Mouse (Mus musculus) cerebellum, postnatal 4 days (tissue): ENCODE results near the gene Ddx17.

Source experiments
- DNase-seq, 2 experiments: peaks; one replicate each; pipeline ENCODE4 v3.0.0; 2022; ENCODE audit warnings: low spot score in 2 of 2, mixed read lengths in 1 of 2

Gene Ddx17

DNA sequence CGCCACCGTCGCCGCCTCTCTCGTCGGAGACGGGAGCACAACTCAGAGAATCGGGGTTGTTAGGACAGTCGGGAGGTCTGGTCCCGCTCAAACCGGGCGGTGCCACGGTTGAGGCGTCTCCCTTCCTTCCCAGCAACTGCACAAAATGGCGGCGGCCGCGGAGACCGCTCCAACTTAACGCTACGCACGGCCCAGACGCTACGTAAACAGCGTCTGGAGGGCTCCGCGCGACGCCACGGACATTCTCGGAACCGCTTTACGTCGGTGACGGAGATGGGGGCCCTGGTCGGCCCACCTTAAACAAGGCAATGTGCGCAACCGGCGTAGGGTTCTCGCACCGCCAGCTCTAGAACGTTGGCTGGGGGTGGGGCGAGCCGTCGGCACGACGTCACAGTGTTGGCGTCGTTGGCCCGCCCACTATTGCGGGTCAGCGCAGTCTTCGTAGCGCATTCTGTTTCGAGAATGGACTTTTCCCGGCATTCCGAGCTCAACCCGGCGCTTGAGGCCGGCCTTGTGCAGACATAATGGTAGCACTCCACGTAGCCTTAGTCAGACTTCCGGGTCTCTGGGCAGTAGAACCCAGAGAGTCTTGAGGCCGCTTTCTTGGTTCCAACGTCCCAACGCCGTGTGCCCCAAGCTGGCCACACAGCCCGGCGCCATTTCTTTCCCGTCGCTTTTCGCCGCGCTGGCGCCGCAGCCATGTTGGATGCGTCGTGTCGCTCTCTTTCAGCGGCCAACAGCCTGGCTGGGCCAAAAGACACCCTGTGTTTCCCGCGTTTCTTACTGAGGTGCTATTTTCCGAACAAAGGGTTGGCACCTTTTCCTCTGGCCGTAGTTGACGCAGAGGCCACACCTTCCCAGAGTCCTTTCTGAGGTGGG is at the start of gene Ddx17:
Gene Ddx17 (minus strand): TSS at position 332 of the 879 bp plus-strand sequence.
- peak; percentile 99 for DNase-seq

DNA sequence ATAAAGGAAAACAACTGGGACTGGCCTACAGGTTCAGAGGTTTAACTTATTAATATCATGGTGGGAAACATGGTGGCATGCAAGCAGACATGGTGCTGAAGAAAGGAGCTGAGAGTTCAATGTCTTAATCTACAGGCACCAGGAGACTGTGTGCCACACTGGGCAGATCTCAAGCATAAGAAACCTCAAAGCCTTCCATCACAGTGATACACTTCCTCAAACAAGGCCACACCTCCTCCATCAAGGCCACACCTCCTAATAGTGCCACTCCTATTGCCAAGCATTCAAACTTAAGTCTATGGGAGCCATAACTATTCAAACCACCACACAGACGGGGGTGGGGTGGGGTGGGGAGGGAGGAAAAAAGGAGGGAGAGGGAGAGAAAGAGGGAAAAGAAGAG is 35.0 kb upstream of the Ddx17 start:
- DNase-seq: no peak

DNA sequence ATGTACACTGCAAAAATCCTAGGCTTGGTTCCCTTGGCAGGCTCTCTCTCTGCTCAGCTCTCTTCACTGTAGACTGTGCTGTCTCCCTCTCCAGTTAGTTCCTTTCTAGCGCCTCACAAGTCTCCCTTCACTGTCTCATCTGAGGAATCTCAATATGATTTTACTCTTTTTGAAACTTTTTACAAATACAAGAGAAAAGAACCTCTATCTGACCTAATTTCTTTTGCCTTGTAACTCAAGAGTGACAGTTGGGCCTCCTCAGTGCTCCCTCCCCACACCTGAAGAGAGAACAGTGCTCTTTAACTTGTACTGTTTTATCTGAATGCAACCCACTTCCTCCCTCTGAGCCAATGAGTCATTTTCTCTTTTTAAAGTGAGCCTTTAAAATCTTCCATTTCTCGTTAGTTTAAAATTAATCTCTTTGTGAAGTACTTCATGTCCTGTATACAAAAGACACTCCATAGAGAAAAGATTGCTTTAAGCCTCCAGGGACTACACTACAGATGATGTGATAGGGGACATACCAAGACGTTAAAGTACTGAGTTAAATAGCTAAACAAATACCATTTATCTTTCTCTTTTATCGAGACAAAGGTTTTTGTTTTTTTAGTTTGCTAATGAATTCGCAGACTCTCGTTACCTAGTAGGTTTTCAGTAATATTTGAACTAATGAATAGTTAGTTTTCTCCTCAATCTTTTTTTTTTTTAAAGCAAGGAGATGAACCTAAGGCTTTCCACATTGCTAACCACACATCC is 31.3 kb upstream of the Ddx17 start:
- no peak for DNase-seq

DNA sequence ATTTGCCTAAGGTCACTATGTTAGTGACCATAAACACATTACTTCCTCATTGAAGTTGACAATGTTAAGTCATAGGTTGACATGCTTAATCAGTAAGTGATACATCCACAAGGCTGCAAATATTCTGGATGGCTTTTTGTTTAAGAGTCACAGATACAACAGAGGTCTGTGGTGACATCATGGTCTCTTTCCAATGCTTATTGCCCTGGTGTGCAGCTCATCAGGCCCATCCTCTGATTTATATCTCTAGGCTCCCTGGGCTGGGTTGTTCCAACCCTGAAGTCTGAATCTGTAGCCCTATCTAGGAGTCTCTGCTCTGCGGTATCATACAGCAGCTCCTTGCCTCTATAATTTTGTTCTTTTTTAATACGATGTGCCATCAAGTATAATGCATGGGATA is 30.4 kb upstream of the Ddx17 start:
- no peak for DNase-seq

DNA sequence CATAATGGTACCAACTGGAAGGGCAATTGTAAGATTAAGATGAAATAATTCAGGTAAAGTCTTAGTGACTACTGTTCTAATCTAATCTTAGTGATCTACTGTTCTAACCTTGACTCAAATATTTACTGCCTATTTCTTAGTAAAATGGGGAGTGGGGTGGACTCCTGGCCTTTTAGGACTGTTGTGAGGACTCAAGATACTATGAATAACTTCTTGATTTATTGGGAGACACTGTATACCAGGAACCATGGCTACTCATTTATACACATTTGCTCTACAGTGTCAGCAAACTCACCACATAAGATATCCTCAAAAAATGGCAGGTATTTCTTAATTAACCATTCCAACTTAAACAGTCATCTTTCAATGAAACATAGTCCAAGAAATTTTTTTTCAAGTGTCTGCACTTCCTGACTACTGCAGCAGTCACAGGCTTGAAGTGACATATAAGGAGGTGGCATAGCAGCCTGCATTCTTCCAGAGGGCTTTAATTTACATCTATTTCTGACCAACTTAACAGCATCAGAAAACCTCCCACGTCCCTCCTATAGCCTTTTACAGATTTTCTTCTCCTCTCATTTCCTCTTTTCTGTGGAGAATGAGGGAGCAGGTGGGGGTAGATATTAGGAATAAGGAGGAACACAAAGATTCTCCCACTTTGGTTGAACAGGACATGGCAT is 29.1 kb upstream of the Ddx17 start:
- no peak for DNase-seq

DNA sequence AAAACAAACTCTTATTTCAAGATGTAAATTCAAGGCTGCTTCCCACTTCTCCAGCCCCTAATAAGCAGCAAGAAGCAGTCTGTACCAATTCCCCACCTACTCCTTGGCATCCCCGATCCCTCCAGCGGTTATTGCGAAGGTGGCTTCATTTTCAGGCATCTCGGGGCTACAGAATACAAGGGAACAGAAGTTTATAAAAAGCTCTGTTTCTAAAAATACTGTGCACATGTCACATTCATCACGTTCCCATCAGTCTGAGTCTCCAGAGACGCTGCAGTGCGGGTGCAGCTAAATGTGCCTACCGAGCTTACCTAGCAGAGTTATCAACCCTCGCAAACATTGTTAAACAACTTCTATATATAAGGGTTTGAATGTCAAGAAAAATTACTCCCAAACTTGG is 15.9 kb upstream of the Ddx17 start:
- no peak for DNase-seq

DNA sequence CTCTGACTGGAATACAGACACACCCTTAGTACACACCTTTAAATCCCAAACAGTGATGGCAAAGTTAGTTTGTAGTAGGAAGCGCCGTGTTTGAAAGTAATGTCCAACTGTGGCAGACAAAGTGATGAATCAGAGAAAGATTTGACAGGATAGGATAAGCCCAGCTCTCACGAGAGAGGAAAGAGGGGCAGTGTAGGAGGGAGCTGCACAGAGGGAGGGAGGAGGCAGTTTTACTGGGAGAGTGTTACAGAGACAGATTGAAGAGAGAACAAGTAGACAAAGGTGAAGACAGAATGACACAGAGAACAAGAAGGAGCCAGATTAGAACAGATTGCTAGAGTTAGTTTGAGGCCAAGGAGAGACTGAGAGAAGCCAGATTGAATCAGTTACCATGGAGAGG is 13.1 kb upstream of the Ddx17 start:
- DNase-seq: no peak

DNA sequence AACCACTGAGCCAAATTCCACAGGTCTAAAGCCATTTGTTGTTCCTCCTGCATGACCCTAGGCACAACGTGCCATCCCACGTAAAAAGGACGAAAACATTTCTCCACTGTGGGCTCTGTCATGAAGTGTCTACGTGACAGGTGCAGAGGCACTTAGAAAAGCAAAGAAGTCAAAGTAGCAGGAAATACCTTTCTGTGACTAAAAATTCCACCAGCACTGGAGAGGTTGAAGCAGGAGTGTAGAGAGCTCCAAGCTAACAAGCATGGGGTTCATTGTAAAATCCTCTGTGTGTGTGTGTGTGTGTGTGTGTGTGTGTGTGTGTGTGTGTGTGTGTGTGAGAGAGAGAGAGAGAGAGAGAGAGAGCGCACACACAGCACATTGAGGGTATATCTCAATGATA is 6.0 kb upstream of the Ddx17 start:
- no peak for DNase-seq

DNA sequence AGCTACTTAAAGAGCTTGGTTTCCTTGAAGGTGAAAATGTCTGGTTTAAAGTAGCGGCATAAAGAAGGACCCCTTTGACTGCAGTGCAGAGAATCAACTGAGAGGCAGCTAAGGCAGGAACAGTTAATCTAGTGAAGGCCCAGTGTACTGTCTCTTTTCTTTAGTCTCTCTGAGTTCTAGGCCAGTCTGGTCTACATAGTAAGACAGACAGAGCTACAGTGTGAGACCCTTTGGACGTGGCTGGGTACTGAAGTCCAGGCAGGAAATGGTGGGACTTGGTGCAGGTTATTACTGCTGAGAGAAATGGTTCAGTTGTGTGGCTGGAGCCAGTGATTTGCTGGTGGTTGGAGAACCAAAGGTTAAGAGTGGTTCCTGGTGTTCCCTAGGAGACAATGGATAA is 1.7 kb upstream of the Ddx17 start:
- no peak for DNase-seq

DNA sequence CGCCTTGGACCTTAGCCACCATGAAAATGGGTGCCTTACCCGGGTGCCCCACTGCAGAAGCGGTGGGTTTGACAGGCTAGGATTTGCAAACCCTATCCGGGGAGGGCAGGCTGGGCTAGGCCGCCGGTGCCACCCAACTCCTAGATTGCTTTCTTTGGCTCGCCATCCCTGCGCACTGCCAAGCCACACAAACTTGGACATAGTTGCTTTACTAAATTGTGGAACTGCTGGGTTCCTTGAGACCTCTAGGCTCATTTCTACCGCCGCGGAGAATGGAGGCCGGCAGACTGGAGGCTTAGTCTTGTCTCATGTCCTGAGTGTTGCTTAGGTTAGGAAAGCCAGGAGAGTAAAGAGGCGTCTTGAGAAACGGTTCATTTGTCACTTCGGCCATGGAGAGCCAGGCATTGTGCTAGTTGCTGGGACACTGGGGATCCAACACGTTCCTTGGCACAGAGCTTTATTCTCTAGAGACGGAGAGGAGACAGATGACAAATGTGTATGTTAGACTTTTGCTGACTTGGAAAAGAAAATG is 814 bp upstream of the Ddx17 start:
- DNase-seq: no peak

DNA sequence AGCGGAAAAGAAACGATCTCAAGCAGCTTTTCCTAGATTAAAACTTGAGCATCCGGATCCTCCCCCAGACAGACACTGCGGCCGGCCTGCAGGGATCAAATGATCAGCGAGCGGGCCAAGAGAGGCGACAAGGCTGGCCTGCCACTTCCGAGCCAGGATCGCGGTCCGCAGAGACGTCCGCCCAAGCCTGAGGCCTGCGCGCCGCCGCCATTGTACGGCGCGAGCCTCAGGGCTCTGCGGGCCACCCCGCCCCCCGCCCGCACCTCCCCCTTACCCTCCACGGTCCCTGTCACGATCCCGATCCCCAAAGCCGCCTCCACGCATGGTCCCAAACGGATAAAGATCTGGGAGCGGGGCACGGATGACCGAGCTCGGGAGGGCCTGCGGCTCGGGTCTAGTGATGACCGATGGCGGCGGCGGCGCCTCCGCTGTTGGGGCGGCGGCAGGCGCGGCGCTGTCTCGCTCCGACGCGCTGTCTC is 581 bp downstream of the Ddx17 start:
- DNase-seq: peak; percentile 29 to 66

DNA sequence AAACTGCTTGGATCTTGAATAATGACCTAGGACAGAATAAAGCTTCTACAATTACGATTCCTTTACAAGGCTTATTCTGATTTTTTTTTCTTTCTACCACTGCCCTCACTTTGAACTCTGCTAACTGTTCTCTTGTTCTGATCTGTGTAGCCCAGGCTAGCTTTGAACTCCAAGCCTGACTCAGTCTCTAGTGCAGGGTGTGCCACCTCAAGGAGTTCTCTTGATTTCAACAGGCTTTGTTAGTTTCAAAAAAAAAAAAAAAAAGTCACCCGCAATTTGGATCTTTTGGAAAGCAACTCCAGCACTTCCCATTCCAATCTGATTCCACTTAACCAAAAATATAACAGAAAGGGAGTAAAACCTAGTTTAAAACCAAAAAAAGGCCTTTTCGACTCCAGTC is 1.0 kb downstream of the Ddx17 start:
- DNase-seq: no peak

DNA sequence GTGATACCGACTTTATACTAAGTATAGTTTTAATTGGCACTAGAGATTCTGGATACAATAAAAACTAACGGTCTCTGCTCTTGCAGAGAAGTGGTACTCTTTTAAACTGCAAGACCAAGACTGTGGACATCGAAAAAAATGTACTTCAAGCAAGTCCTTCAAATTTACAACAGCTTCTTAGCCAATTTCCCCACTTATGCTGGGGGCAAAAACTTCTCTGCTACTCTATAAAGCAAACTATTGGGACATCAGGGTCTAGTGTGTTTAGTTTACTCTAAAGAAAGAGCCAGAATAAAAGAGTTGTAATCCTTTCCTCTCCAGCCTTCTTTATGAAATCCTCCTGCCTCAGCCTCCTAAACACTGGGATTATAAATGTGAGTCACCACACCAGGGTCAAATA is 2.6 kb downstream of the Ddx17 start:
- DNase-seq: no peak

DNA sequence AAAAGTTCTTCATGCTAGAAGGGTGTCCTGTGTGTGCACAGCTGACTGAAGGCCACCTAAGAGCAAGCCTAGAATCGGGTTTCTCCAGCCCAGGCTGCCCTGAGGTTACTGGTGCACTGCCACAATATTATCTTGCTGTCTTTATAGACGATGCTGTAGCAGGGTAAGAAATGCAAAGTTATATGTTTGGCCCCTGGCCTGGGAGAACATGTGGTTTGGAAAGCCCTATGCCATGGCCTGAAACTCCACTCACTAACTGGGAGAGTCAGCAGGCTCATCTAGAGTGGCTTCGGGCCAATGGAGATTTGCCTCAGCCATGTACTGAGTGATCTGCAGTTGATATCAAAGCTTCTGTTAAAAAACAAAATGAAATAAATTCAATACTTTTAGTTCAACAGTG is 12.7 kb downstream of the Ddx17 start:
- no peak for DNase-seq

DNA sequence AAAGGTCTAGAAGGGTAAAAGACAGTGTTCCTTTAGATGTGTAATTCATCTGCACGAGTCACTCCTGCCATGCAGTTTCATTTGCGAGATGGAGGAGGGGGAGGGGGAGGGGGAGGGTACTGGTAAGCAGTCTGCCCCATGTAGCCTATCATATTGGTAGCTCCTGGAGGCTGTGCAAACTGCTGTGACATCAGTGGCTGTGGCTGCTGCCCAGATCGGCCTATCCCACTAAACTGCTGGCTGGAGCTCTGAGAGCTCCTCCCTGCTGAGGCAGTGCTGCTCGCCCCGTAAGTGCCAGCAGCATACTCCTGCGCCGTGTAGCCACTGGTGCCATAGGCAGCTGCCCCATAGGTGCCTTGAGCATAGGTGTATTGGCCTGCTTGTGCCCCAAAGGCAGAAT is 16.6 kb downstream of the Ddx17 start:
- DNase-seq: no peak

DNA sequence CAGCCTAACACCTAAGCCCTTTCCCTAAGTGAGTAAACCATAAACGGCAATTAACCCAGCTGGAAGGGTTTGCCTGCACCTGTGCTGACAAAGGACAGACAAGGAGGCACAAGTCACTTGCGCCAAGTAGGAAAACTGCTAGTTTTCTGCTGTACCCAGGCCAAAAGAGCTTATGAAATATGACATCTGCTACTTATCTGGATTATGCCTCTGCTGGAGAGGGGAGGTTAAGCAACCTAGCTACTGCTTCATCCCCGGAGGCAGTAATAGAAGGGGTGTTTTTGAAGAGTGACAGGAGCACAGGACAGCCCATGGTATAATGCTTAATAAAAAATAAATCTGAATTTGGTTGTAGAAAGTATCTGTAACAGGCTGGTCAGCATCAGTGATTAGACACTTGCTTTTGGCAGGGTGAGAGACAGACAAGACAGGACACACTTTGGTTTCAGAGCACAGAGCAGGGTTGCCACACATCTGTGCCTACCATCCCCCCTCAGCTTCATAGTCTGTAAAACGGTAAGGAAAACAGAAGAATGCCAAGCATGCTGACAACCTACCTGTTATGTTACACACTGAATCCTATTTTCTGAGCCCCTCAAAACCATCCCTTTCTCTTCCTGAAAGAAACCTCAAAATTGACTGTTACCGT is 18.4 kb downstream of the Ddx17 start:
- no peak for DNase-seq

DNA sequence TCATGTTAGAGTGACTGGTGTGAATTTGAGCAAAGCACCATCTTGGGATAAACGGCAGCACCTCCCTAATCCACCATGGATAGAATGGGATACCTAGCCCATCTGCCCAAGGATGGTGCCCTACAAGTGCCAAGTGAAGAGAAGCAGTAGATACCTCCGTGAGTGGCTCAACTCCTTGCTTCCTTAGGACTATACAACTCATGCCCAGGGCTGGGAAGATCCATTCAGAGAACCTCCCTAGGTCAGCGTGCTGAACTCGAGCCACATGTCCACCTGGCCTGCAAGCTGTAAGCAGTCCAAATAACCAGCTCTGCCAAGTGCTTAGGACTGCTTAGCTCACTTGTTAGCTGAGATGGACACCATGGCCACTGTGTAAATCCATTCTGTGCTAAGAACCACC is 19.3 kb downstream of the Ddx17 start:
- DNase-seq: no peak

DNA sequence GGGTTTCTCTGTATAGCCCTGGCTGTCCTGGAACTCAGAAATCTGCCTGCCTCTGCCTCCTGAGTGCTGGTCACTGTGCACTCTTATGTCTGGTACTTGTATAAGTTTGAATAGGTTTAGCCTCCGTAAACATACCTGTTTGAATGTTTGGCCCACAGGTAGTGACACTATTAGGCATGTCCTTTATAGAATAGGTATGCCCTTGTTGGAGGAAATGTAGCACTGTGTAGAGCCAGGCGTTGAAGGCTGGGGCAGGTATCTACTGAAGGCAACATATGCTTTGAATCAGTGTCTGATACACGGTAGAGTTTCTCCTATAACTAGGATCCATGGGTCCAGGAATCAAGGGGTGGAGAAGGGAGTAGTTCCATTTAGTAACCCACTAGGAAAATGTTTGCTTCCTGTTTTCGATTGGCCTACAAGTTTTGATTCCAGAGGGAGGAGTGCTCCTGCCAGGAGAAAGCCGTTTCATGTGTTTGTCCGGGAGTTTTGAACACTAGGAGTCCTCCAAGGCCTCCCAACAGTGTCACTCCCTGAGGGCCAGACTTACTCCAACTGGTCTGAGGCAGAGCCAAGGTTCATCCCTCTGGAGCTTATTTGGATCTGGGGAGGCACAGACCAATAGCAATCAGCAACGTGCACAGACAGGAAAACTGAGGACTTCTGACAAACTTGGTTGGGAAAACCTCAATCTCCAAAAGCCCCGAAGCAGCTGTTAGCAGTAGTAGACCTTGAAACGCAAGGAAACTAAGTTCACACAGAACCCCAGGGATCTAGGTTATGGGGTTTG is 20.4 kb downstream of the Ddx17 start:
- DNase-seq: no peak

DNA sequence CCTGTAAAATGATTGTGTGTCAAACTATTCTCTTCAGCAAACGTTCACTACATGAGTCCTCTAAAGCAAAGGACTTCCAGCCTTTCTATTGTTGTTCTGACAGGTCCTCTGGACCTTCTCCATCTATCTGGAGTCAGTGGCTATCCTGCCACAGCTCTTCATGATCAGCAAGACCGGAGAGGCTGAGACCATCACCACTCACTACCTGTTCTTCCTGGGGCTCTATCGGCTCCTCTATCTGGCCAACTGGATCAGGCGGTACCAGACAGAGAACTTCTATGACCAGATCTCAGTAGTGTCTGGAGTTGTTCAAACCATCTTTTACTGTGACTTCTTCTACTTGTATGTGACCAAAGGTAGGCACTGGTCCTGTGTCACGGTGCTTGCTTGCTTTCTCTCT is 21.0 kb downstream of the Ddx17 start:
- DNase-seq: no peak

DNA sequence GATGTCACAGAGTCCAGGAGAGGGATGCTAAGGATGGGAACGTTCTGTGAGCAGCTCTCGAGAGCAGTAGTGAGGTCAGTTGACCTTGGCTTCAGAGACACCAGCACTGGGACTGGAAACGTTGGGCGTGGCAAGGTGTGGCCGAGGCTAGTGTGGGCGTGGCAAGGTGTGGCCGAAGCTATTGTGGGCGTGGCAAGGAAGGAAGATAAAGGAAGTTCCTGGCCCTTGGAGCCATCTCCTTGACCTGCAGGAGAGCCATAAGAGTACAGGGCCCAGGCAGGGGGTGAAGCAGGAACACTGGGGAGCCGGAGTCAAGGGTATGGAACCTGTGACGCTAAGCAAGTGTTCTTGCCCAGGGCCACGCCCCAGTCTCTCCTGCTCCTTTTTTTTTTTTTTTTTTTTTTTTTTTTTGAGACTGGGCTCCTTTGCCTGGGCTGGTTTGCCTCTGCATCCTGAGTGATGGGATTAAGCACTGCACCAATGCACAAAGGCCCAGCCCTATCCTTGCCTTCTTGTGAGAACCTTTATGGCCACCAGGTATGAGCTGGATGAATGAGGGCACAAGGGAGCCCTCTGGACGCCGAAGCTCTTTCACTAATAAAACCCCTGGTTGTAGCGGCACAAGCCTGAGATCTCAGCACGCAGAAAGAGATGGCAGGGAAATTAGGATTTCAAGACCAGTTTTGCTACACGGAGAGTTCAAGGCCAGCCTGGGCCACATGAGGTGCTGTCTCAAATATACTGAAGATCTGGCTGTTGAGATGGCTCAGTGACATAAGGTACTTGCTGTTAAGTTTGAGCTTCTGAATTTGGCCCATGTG is 26.9 kb downstream of the Ddx17 start:
- DNase-seq: no peak
